ENCODE assay signal across 29 mouse cellular contexts in the genomic region with DNA sequence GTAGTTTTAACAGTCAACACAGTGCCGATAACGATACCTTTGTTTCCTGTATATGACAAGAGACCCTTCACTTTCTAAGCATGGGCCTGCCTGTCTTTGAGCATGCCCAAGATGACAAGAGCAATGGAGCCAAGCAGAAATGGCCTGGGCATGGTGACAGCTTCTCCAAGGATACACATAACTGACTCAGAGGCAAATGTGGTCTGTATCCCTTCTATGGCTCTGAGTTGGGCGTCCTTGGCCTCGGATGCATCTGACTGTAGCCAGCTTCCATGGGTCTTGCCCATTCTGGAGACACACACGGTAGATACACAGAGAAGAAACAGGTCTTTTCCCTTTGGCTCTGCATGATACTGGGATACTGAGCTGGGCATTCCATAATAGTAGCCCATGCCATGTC.
A peak's percentile ranks its signal among the peaks of the same experiment; 100 is the strongest.
DNase-seq lines count a peak whose midpoint lies in the region; ATAC-seq lines count a peak whose summit lies in the region.
"Had no signal": no experiment of that assay in that cellular context is flagged by ENCODE, and none has a peak within 500 bp of the region (broad histone marks: within the 10 kb centered on the region; RNA-seq: fewer than 3 reads in every experiment).

No protein-coding gene starts in this region.

- peak; percentile 83 to 92 for DNase-seq in adrenal gland, adult (ENCODE audit: inconsistent age in 2 of 2, low spot score in 1 of 2)
- no peak for DNase-seq in adrenal gland, adult 18-20 months (ENCODE audit: low spot score in 2 of 2)
- peak; percentile 14 for DNase-seq in ovary, adult 18-20 months (ENCODE audit: low spot score)
- no peak for DNase-seq in ovary, postnatal 14 days (ENCODE audit: low spot score)
- peak; percentile 74 to 84 for DNase-seq in adrenal gland, postnatal 36 days
- no peak for DNase-seq in forebrain, embryonic 11.5 days (ENCODE audit: low spot score)
- DNase-seq: cerebellum, adult 11-12 months; cerebellum, adult 8-10 months; cerebellum, postnatal 10 days; cerebellum, postnatal 36 days; embryo, embryonic 11 days; forebrain, postnatal 0 days; gastrocnemius, adult 2 months; gastrocnemius, postnatal 14 days; heart, adult 11 months; heart, postnatal 10 days; heart, postnatal 36 days; kidney, adult 11 months had no signal

- no peaks in the 10 kb centered on the region for H3K4me1 ChIP-seq in forebrain, embryonic 11.5 days (replicated peaks; ENCODE audit: control insufficient read depth, insufficient read depth, low read length)
- H3K4me1 ChIP-seq: embryonic facial prominence, embryonic 10.5 days; embryonic facial prominence, embryonic 13.5 days; forebrain, embryonic 13.5 days; heart, embryonic 12.5 days; hindbrain, embryonic 10.5 days; hindbrain, embryonic 13.5 days; intestine, embryonic 15.5 days had no signal

- no peaks in the 10 kb centered on the region for H3K27me3 ChIP-seq in forebrain, embryonic 11.5 days (ENCODE audit: control insufficient read depth, insufficient read depth, low read length)
- H3K27me3 ChIP-seq: embryonic facial prominence, embryonic 13.5 days; forebrain, embryonic 13.5 days; heart, embryonic 12.5 days; heart, embryonic 15.5 days; hindbrain, embryonic 13.5 days; intestine, embryonic 15.5 days had no signal

- no peaks in the 10 kb centered on the region for H3K36me3 ChIP-seq in forebrain, embryonic 11.5 days (ENCODE audit: control insufficient read depth, insufficient read depth, low read length)
- H3K36me3 ChIP-seq: embryonic facial prominence, embryonic 10.5 days; embryonic facial prominence, embryonic 13.5 days; hindbrain, embryonic 10.5 days; intestine, embryonic 15.5 days had no signal

- no peak overlapping the region for H3K9ac ChIP-seq in forebrain, embryonic 11.5 days (ENCODE audit: low read length)
- H3K9ac ChIP-seq: embryonic facial prominence, embryonic 13.5 days; forebrain, embryonic 13.5 days; forebrain, postnatal 0 days; heart, embryonic 12.5 days; heart, embryonic 15.5 days; hindbrain, embryonic 13.5 days; intestine, embryonic 15.5 days had no signal

- no peak for ATAC-seq in forebrain, embryonic 11.5 days (replicated peaks; ENCODE audit: low FRiP score)
- ATAC-seq: activated CD4-positive, CD25-positive, alpha-beta regulatory T cell, adult 4 months; forebrain, embryonic 13.5 days; forebrain, postnatal 0 days; hindbrain, embryonic 16.5 days; intestine, embryonic 15.5 days had no signal

- no peak overlapping the region for H3K27ac ChIP-seq in forebrain, embryonic 11.5 days (ENCODE audit: low read depth, low read length)
- H3K27ac ChIP-seq: embryonic facial prominence, embryonic 10.5 days; embryonic facial prominence, embryonic 13.5 days; forebrain, embryonic 13.5 days; gastrocnemius, adult 2 months; heart, embryonic 15.5 days; hindbrain, embryonic 10.5 days; hindbrain, embryonic 13.5 days; intestine, embryonic 15.5 days had no signal

- H3K4me3 ChIP-seq in forebrain, embryonic 11.5 days (ENCODE audit: low read depth, low read length) = no peak overlapping the region
- H3K4me3 ChIP-seq: embryonic facial prominence, embryonic 10.5 days; embryonic facial prominence, embryonic 13.5 days; erythroblast, embryonic 14.5 days; forebrain, embryonic 13.5 days; gastrocnemius, adult 2 months; heart, embryonic 12.5 days; heart, embryonic 15.5 days; hindbrain, embryonic 10.5 days; hindbrain, embryonic 13.5 days; intestine, embryonic 15.5 days had no signal

- 96% methylated on average over 5 of the region's 5 CpGs for WGBS in forebrain, embryonic 11.5 days

- no peaks in the 10 kb centered on the region for H3K9me3 ChIP-seq in forebrain, embryonic 11.5 days (ENCODE audit: control insufficient read depth, low read length)
- H3K9me3 ChIP-seq: embryonic facial prominence, embryonic 10.5 days; embryonic facial prominence, embryonic 13.5 days; forebrain, embryonic 13.5 days; heart, embryonic 12.5 days; heart, embryonic 15.5 days; hindbrain, embryonic 10.5 days; hindbrain, embryonic 13.5 days; intestine, embryonic 15.5 days had no signal

- H3K4me2 ChIP-seq in forebrain, embryonic 11.5 days (ENCODE audit: low read depth, low read length, severe bottlenecking) = no peak overlapping the region
- H3K4me2 ChIP-seq: embryonic facial prominence, embryonic 13.5 days; forebrain, embryonic 13.5 days; heart, embryonic 12.5 days; heart, embryonic 15.5 days; hindbrain, embryonic 13.5 days; intestine, embryonic 15.5 days had no signal

Comparison
In these comparisons a context has a peak if more than half of its experiments do, and no peak if none do; other contexts are left out.
1. DNase-seq: peak in adrenal gland, adult (2 of 2), ovary, adult 18-20 months (single experiment) and adrenal gland, postnatal 36 days (2 of 2); none in adrenal gland, adult 18-20 months (0 of 2), ovary, postnatal 14 days (single experiment) and forebrain, embryonic 11.5 days (single experiment).